Mouse (Mus musculus) kidney, adult 18-20 months (tissue): Measurements from ENCODE around the gene Olfr867.

Source experiments
- DNase-seq: peaks from one replicate; pipeline ENCODE4 v3.0.0; 2021

Olfr867 gene

DNA sequence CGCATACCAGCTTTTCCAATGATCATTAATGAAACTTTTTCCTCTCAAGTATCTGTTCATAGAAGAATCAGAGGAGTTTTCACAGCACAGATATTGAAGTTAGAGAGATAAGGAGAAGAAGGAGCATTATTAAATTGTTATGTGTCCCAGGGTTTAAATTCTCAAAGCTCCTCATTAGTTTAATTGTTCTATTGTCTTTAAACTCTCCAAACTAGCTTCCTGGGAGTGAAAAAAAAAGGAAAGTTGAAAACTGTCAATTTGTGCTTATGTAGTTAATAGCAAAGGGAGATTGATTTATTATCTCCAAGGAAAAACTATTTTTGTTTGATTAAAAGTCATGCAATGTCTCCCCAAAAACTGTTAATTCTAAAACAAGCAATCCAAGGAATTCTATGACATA is at the start of gene Olfr867:
Gene Olfr867, minus strand, starts transcription at position 101 of the 400 bp plus-strand sequence.
- no peak for DNase-seq

DNA sequence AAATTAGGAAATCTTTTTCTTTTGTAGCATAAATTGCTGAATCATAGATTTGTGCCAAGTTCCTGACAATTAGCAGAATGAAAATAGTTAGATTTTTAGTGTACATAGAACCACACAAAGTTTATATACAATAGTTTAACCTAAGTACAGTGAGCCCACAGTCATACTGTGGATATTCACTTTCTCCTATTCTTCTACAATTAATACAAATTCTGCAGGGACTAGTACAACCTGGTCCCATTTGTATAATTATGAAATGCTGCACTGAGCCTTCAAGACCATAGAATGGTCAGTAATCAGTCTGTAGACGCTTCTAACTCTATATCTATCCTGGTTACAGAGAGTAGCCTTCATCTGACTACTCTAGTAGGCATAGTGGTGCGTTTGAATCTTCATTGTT is 41.0 kb upstream of the Olfr867 start, which contains the start of gene Olfr868:
Gene Olfr868, plus strand, starts transcription at position 301 of the 400 bp plus-strand sequence.
- no peak for DNase-seq

DNA sequence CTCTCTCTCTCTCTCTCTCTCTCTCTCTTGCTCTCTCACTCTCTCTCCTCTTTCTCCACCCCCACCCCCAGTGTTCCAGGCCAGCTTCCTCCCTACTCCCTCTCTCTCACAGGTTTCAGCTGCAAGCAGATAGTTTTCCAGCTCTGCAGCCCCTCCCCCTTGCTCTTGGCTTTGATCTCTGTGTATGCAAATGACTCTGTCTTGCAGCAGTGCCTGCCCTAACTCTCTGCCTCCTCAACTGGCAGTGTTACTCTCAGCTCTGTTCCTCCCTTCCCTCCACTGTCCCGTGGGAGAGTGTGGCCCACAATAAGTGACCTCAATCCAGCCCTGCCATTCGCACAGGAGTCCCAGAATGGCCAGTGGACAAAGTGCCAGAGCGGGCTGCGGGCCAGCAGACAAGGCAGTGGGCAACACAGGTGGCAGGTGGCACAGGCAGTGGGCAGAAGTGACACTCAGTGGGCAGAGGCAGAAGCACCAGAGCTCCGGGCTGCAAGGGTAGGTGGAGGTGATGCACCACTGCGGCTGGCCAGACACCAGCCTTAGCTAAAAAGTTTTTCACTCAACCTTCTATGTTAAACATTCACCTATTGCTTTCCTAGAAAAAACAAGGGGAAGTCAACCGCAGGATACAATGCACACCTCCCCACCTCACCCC is 16.3 kb upstream of the Olfr867 start:
- peak; percentile 34 for DNase-seq

DNA sequence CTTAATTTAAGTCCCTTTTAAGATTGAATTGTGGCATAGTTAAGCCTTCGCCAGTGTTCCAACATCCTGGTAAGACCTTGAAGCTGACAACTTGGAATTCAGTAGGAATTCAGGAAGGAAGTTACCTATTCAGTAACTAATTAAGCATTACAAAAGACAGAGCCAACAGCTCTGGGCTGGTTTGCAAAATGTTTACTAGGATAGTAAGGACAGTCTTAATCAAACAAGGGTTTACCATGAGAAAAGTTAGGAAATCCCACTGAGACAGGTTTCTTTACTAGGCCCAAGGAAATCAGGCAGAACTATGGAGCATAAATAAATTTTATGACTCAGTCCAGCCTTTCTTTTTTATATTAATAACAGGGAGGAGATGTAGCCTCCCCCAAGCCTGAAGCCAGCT is 13.9 kb upstream of the Olfr867 start:
- no peak for DNase-seq

DNA sequence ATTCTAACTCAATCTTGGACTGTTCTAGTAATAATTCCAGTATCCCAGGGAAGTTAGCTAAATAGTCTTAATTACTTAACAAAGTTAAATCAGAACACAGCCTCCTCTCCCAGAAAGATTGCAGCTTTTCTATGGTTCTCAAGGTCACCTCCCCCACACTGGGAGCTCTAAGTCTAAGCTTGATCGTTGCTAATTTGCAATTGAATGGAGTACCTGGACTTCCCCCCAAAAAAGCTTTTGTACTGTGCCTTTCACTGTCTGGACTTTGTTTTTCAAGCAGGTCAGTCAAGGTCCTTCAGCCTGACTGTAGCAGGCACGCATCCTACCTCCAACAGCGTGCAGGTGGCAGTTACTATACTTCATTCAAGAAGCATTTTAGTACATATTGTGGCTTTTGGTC is 12.9 kb upstream of the Olfr867 start:
- DNase-seq = no peak

DNA sequence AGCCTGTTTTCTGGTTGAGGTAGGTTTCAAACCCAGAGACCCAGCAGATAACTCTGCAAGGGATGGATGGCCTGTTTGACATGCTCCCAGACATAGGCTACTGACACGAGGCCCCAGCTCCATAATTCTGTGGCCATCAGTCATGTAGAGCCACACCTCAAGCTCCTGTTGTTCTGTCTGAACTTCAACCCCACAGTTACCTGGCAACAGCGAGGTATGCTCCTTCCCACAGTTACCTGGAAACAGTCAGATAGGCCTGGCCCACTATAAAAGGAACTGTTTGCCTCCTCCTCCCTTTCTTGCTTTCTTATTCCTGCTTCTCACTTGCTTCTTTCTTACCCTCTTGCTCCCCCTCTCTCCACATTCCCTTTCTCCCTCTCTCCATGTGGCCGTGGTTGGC is 9.4 kb downstream of the Olfr867 start:
- DNase-seq = no peak

DNA sequence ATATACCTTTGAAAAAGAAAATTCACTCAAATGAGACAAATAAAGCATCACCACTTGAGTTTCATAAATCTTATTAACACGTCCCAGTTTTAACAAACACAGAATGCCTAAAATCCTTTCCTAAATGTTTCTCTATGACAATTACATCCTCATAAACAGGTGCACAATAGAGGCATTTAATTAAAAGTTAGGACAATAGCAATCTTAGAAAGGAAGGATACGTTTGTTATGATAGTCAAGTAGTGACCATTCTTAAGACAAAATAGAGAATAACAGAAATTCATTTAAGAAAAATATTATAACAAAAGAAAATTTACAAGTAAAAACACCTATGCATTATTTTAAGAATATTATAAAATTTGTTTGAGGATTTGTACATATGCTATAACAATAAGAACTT is 29.4 kb downstream of the Olfr867 start, which contains the start of gene Olfr866:
Gene Olfr866, minus strand, starts transcription at position 101 of the 400 bp plus-strand sequence.
- no peak for DNase-seq
